Mouse (Mus musculus): ENCODE results near the gene Acsl5.

The Acsl5 gene

DNA sequence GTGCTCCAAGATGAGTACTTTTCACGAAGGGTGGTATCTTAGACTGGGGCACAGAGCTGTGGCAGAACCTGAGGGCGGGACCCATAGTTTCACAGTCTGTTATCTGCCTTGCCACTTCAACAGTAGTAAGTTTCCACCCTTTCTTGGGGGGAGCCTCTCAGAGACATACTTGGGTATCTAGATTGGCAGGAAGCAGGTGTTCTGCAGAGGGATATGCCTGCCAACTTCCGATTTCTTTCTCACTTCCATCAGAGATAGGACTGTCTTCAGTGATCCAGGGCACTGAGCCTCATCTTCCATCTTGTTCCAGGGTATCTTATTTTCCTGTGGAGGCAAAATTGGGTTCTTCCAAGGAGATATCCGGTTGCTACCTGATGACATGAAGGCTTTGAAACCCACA is 32.4 kb downstream of the Acsl5 start:
- DNase-seq (ENCODE audit: low spot score in 2 of 2) = no peak

DNA sequence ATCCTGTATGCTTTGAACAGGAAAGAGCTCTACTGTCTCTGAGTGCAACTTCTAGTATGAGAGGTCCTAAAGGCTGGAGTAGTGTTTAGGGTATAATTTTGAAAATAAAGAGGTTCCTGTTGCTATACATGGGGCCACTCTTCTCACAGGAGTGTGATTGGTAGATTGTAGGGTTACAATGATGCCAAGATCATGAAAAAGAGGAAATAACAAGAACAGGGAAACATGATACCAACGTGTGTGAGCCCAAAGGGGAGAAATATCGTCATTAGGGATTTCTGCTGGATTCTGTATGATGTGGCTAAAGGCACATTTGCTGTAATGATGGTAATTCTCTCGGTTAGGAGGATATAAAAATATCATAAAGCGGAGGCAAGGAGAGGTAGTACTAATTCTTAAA is 34.3 kb downstream of the Acsl5 start:
- DNase-seq (ENCODE audit: low spot score in 2 of 2) = no peak

DNA sequence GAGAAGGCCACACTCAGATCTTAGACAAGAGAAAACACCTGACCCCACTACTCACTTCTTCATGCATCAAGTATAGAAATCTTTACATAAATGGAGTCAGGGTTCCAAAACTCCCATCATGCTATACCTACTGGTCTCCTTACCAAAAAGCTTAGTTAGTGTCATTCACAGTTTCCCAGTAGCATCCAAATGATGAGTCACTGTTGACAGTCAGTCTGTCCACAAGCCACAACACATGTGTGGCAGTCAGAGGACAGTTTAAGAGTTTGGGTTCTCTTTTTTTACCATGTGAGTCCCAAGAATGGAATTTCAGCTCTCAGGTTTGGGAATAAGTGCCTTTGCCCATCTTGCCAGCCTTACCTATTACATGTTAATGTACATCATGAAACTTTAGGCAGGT is 37.2 kb downstream of the Acsl5 start:
- no peak for DNase-seq (ENCODE audit: low spot score in 2 of 2)

DNA sequence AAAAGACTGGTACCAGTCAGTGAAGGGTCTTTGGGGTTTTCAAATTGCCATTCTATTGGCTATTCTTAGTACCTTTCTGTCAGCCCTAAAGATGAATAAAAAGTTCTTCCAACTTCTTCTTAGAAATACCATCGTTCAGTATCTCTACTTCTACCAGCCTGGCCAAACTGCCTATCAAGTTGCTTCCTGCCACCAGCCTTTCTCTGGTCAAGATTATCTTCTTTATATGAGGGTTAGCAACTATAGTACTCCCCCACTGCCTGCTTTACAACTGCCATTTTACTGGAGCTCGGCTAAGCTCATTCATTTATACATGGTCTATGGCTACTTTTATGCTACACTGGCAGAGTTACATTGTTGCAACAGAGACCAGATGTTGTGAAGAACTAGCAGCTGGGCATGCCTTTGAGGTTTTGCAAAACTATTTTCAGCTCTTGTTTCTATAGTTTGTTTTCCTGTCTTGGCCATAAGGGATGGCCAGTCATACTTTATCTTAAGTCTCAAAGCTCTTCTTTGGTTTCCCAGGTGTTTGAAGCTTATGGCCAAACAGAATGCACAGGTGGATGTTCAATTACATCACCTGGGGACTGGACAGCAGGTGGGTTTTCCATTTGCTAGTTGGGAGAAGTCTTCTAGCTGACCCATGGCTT is 39.0 kb downstream of the Acsl5 start:
- no peak for DNase-seq (ENCODE audit: low spot score in 2 of 2)

DNA sequence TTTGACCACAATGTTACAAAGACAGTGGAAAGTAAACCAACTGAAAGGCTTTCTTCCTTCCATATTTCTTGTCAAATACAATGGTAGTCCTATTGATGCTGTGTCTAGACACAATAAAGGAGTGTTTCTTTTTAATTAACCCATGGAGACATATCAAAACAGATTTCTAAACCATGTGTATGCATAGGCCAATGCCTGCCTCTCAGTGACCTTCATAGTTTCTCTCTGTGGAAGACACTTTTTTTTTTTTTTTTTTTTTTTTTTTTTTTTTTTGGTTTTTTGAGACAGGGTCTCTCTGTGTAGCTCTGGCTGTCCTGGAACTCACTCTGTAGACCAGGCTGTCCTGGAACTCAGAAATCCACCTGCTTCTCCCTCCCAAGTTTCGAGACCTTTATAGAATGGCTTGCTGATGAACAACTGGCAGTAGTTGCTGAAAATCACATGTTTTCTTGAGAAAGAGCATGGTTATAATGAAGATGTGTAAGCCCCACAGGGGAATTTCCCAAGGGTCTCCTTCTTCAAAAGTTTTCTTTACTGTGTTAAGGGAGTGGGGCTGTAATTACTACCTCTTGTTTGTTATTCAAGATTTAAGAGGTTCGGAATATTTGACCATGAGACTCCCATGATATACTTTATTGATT is 40.6 kb downstream of the Acsl5 start:
- DNase-seq (ENCODE audit: low spot score in 2 of 2) = no peak

DNA sequence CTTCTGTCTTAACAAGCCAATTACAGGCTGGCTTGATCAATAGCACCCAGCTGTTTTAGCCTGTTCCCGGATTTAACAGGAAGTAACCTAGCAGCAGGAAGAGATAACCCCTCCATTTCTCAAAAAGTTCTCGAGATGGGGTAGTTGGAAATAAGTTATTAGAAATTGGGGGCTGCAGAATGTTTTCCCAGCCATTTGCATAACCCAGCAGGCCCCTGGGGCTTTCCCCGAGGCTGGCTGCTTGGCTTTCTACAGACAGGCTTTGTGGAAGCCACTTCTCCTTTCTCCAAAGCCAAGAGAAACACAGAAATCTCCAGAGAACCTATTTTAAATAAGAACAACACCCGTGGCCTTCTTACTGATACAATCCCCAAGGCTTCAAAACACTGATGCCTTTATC is 41.4 kb downstream of the Acsl5 start:
- DNase-seq (ENCODE audit: low spot score in 2 of 2) = no peak

DNA sequence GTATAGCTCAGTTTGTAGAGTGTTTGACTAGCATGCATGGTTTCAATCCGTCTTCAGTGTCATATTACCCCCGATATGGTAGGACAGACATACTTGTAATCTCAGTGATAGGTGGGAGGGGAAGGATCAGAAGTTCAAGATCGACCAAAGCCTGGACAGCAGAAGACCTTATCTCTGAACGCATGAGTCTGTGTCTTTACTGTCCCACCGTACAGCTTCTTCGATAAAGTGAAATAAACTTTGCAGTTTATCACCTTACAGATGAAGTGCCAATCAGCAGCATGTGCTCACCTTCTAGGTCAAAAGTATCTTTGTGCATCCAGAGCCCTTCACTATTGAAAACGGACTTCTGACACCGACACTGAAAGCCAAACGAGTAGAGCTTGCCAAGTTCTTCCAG is 43.3 kb downstream of the Acsl5 start:
- DNase-seq (ENCODE audit: low spot score in 2 of 2) = no peak

DNA sequence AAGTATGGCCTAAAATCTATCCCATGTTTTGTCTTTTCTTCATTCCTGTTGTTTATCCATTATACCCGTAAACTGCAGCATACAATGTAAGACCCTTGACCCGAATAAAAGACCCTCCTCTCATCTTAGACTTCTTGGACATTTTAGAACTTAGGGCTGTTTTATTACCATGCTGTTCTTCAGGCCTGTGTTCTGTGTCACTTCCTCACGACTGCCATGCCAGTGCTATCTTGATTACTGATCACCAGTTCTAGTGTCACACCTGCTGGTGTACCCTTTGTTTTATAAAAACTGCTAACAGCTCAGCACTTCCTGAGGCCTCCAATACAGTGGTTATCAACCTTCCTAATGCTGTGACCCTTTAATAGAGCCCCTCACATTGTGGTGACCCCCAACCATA is 43.8 kb downstream of the Acsl5 start:
- DNase-seq (ENCODE audit: low spot score in 2 of 2) = no peak

DNA sequence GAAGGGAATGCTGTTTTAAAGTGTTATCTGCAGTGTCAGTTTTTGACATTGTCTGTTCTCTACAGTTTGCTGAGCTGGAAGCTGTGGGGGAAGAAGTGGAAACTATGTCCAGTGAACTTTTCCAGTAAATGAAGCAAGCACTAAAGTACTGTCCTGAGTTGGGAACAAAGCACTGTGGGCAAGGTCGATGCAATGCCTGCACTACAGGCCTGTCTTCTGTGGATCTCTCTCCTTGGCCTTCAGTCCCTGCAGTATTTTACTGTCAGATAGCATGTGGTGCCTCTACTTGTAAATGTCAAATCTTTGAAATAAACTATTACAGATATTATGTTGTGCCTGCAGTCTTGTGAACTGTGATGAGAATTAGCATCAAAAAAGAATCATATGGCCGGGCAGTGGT is 44.6 kb downstream of the Acsl5 start:
- no peak for DNase-seq (ENCODE audit: low spot score in 2 of 2)

DNA sequence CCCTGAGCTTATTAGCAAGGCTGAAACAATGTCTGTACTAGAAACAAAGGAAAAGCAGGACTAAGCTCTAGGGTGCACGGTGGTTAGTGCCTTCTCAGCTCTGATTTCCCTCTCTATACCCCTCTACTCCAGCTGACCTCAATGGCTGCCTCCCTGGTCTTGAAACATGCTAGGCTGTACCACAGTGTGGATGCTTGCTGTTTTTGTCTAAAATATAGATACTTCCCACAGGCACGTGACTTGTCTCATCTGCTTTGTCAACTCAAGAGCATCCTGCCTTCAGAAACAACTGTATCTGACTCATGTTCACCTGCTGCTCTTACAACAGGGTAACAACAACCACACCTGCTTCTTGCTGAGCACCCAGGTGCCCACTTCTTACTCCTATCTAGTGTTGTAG is 45.8 kb downstream of the Acsl5 start:
- no peak for DNase-seq (ENCODE audit: low spot score in 2 of 2)

DNA sequence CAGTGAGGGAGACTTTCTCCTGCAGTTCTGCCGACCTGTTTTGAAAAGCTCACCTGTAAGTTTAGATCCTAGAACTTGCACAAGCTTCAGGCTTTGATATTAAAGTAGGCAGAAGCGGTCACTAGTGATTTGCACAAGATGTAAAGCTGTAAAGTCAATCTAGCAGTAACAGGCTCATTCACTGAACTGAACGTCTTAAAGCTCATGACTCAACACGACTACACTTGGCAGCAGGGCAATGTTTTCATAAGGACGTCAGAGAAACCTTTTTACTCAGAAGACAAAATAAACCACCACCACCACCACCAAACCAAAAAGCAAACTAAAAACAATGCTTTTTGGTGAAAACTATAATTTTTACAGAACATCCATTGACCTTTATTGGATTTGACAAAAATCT is 46.2 kb downstream of the Acsl5 start:
- DNase-seq (ENCODE audit: low spot score in 2 of 2) = no peak

DNA sequence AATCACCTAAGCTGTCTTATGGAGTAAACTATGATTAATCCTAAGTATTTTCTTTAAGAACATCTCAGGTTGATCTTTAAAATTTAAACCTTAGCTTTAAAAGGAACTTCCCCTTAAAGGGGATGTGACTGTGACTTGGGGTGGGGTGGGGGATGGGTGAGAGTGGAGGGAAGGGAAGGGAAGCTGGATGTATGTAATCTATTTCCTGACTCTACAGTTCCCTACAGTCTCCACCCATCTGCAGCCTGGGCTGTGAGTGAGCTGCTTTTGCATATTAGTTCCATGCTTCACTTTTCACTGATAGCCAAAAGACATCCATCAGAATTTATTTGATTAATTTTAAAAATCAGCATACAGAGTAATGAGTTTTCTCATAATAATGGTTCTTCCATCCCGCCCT is 47.6 kb downstream of the Acsl5 start:
- no peak for DNase-seq (ENCODE audit: low spot score in 2 of 2)

DNA sequence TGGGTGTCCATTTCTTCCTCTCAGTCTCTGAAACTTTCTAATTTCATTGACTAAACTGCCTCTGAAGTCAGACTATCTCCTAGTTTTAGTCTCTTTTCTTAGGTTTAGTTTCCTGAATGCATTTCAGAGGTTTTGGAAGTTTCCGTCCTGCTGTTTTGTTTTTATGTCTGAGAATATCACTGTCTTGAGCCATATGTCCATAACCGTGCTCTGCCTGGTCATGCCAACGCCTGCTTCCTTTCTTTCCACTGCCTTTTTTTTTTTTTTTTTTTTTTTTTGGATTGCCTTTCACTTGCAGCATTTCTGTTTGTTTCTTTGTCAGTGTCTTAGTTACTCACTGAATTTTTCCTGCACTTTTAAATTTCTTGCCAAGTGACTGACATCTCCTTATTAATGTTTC is 48.8 kb downstream of the Acsl5 start:
- DNase-seq (ENCODE audit: low spot score in 2 of 2) = no peak

DNA sequence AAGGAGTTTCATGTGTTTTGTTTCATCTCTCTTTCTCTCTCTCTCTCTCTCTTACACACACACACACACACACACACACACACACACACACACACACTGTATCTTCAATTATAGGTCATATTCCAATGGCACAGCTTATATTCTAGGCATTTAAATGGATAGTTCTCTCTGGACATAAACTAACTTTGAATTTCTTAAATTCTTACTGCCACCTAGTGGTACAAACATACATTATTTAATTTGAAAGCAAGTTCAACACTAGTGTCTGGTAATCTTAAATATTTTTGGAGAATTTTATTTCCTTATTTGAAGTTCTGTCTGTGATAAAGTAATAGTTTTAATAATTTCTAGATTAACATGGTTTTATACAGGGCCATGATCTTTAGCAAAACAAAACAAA is 53.3 kb downstream of the Acsl5 start:
- DNase-seq (ENCODE audit: low spot score in 2 of 2) = no peak

DNA sequence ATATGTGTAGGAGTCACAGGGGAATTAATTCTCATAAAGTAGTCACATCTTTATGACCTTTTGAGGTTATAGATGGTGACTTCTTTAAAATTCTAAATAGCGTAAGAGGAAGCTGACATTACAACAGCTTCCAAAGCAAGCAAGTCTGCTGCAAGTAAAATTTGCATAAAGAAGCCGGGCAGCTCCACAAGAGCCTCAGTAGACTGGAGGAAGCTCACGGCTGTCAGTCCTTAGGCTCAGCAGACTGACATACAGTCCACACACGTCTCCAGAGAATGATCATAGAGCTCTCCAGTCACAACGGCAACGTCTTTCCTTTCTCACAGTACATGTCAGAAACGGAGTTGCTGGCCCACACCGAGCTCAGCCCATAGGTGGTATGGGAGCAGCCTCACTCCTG is 60.1 kb downstream of the Acsl5 start:
- no peak for DNase-seq (ENCODE audit: low spot score in 2 of 2)

DNA sequence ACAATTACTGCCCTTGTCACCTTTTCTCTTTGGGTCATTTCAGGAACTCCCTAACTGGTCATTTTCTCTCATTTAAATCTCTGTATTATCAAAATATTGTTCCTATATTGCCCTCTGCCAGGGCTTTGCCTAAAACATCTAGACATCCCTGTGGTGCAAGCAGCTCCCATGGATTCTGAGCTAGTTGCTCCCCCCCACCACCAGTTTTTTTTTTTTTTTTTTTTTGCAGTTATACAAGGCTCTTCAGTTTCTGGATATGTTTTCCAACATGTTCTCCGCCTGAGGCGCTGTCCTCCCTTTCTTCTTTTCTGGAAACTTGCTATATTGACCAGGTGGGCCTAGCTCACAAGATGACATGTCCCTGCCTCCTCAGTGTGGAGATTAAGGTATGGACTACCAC is 61.9 kb downstream of the Acsl5 start:
- no peak for DNase-seq (ENCODE audit: low spot score in 2 of 2)

DNA sequence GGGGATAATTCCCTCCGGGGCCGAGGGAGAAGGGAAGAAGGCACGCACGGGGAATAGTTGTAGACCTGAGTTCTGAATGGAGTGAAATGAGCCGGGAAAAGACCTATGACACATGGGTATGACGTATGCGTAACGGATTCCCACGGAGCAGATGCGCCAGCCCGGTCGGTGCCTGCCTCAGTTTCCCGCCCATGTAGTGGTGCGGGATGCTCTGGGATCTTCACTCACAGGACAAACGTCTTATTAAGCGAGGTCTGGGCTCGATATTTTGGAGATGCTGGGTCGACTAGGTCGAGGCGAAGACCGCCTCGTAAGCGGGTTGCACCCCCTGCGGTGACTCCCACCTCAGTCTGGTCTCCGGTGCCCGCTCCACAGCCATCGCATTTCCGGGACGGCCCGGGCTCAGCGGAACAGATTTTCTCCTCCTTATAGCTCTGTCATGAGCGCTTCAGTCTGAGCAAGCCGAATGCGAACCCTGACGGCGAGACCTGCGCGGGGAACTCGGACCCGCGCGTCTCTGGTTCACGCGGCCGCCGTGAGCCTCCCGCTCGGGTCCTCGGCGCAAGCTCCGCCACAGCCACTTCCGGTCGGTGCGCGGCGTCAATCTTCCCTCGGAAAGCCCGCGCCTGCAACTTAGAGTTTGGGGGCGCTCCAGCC is 63.8 kb downstream of the Acsl5 start, which contains the start of gene Zdhhc6:
Gene Zdhhc6 (minus strand): TSS at position 581 of the 657 bp plus-strand sequence.
- DNase-seq (ENCODE audit: low spot score in 2 of 2) = peak; percentile 54 to 90

DNA sequence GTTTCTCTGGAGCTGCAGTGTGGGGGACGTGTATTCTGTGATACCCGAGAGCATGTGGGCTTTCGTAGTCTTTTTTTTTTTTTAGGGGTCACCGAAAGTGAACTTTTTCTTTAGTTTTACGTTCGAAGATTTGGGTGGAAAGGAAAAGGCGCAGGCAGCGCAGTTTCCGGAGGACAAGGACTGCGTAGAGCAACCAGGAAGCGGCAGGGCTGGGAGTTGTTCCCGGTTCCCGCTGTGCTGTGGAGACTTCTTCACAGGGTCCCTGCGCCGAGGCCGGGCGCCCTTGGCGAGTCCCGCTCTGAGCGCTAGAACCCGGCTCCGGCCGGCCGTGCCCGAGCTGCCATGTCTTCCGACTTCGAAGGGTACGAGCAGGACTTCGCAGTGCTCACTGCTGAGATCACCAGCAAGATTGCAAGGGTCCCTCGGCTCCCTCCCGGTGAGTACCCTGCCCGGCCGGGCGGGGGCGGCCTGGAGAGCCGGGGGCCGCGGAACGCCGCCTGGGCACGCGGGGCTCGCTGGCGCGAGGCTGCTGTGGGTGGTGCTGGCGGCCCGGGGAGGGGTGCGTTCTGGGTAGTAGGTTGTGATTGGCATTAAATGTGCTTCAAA is 64.5 kb downstream of the Acsl5 start, which contains the start of gene Vti1a:
Gene Vti1a (plus strand): TSS at position 187 of the 606 bp plus-strand sequence.
- peak; percentile 74 to 83 for DNase-seq (ENCODE audit: low spot score in 2 of 2)

DNA sequence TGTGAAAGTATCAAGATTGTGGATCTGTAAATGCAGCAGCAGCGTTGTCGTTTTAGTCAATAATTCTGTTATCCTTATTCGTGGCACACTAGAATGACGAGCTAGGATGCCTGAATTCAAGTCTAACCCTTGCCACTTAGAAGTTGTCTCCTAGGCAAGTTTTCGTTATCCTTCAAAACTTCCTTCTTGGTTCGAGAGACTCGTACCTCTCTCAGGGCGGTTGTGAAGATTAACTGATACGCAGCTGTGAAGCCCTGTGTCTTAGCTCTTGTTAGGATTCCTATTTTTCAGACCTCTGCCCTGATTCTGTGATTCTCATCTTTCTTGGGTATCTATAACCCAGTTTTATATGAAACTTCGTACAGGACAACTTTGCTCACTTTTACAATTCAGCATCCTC is 65.2 kb downstream of the Acsl5 start:
- no peak for DNase-seq (ENCODE audit: low spot score in 2 of 2)

DNA sequence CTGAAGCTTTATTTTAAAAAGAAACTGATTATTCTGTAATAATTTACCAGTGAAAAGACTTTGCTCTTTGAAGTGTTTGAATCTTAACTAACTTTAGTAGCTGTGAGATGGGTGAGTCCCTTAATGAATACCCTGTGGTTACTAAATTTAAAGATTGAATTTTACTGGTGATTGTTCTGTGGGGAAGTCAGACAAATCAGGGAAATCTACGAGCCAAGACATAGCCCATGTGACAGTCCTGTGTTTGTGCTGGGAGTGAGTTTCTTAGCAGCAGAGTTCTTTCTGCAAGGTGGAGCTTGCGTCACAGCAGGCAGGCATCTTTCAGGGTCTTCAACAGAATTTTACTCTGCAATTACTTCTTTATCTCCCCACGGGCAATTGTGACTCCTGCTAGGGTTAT is 67.3 kb downstream of the Acsl5 start:
- no peak for DNase-seq (ENCODE audit: low spot score in 2 of 2)

DNA sequence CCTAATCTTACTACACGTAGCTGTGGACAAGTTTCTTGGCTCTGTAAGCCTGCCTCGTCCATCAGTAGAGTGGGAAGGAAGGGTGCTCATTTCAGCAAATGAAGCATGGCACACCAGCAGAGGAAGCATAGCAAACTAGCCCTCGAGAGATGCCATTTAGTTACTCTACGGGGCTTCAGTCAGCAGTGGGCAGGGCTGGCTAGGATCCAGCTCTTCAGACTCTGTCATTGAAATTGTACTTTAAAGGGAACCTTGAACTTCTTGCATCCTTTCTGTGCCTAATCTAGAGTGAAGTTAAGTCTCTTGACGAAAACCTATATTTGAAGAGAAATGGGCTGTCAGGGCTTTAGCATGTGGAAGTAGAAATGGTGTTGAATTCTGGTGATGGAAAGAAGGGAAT is 67.8 kb downstream of the Acsl5 start:
- no peak for DNase-seq (ENCODE audit: low spot score in 2 of 2)

DNA sequence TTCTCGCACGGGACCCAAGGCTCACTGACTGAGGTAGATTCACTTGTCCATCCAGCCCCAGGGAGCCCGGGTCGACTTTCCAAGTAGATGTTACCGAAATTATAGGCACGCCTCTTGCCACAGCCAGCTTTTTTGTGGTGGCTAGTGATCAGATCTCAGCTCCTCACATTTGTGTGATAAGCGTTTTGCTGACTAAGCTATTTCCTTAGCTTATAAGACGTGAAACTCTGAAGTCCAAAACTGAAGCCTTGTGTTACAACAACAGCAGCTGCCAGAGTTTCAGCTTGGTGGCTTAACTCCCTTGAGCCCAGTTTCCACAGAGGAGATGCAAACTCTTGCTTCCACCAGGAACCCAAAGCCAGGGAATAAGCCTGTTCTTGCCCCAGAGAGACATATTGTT is 70.9 kb downstream of the Acsl5 start:
- no peak for DNase-seq (ENCODE audit: low spot score in 2 of 2)

DNA sequence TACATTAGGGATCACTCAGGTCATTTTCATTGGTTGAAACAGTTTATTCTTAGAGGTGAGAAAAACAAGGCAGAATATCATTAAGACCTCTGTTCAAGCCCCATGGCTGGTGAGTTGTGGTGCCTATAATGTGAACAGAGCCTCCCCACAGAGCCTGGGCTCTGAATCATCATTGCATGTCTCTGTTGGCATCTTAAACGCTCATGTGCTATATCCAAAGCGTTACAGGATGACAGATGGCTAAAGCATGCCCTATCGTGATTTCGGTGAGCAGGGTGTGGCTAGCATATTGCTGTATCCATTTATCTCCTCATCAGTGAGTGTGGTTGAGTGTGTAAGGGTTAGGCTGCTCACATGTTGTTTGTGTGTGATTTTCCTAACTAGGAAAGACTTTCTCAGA is 75.8 kb downstream of the Acsl5 start:
- no peak for DNase-seq (ENCODE audit: low spot score in 2 of 2)

Measured in urinary bladder, adult 18-20 months (tissue).